21 mouse cellular contexts compared by ENCODE assay signal in genomic region chr19:56682297-56682696, GRCm38 (mm10). TPM values are rescaled to one million over a fixed set of nuclear protein-coding genes. Genes with fewer than 3 reads are reported as not detected.
DNase-seq lines count a peak whose midpoint lies in the region; ATAC-seq lines count a peak whose summit lies in the region.
"Had no signal": no experiment of that assay in that cellular context is flagged by ENCODE, and none has a peak within 500 bp of the region (broad histone marks: within the 10 kb centered on the region; RNA-seq: fewer than 3 reads in every experiment).

No protein-coding gene starts in this region.

- peak; percentile 49 for ATAC-seq in CD4-positive, CD25-positive, alpha-beta regulatory T cell, adult 4 months
- peak; percentile 49 for ATAC-seq in inflammation-experienced regulatory T-cells, adult 6 months
- ATAC-seq: forebrain, embryonic 15.5 days; hindbrain, postnatal 0 days; intestine, embryonic 15.5 days; Patski had no signal

- DNase-seq in thymus, postnatal 14 days = peak; percentile 53
- no peak for DNase-seq in frontal cortex, postnatal 14 days (ENCODE audit: low spot score in 2 of 2)
- DNase-seq in frontal cortex, postnatal 10 days (ENCODE audit: low spot score in 2 of 2) = no peak
- DNase-seq in gastrocnemius, postnatal 25 days = no peak
- no peak for DNase-seq in heart, postnatal 14 days
- DNase-seq: adrenal gland, adult 8-10 months; adrenal gland, postnatal 36 days; cerebellum, adult 11 months; cerebellum, adult 8-10 months; cerebellum, postnatal 14 days; gastrocnemius, postnatal 36 days; heart, postnatal 4 days had no signal

- intact Hi-C loops in heart, postnatal 14 days (cut with DNase I) = no loop called here

RNA-seq across cellular contexts. Expression of gene Adrb1, which starts 39.7 kb away (rescaled TPM):
- polyA plus RNA-seq in CD4-positive, CD25-positive, alpha-beta regulatory T cell, adult 4 months (2017; shearing (Covaris generic)) = not detected
- polyA plus RNA-seq in inflammation-experienced regulatory T-cells, adult 6 months (2017; shearing (Covaris generic)) = under 1 TPM in 1 of 3 experiments, not detected in 2; 0.20 TPM
- total RNA-seq in gastrocnemius, postnatal 25 days (2021) = under 1 TPM; 0.08 to 0.27 TPM
- 10 to 100 TPM; 23.2 to 24.2 TPM for total RNA-seq in heart, postnatal 14 days (2021)
- total RNA-seq: CH12.LX; common myeloid progenitor, adult 5-6 weeks; gastrocnemius, adult 18-20 months had no signal
- polyA plus RNA-seq: Patski had no signal

Comparison
In these comparisons a context has a peak if more than half of its experiments do, and no peak if none do; other contexts are left out.
1. RNA of gene Adrb1, which starts 39.7 kb away (total RNA-seq): 23.2 to 24.2 TPM in heart, postnatal 14 days; 0.08 to 0.27 TPM in gastrocnemius, postnatal 25 days; every median in the first group is over 10 times any median in the second.